Mouse (Mus musculus): Measurements from ENCODE around the gene Tbx21.

Tbx21 gene

GRCm38 (mm10) chr11:97083401-97084140 is 31.6 kb downstream of the Tbx21 start:
- no peak for DNase-seq (ENCODE audit: low read depth, low spot score)

GRCm38 (mm10) chr11:97082977-97083376 is 32.2 kb downstream of the Tbx21 start:
- no peak for DNase-seq (ENCODE audit: low read depth, low spot score)

- DNase-seq (ENCODE audit: low read depth, low spot score), result no peak
These were observed 34.8 kb downstream of the Tbx21 start for GRCm38 (mm10) chr11:97080291-97080690.

GRCm38 (mm10) chr11:97078751-97079150 is 36.4 kb downstream of the Tbx21 start:
- DNase-seq (ENCODE audit: low read depth, low spot score), result no peak

- DNase-seq (ENCODE audit: low read depth, low spot score), result no peak
These were observed 40.9 kb downstream of the Tbx21 start for GRCm38 (mm10) chr11:97074235-97074634.

GRCm38 (mm10) chr11:97072533-97072932 is 42.6 kb downstream of the Tbx21 start:
- no peak for DNase-seq (ENCODE audit: low read depth, low spot score)

- DNase-seq (ENCODE audit: low read depth, low spot score), result no peak
These were observed 44.0 kb downstream of the Tbx21 start for GRCm38 (mm10) chr11:97071129-97071528.

- no peak for DNase-seq (ENCODE audit: low read depth, low spot score)
These were observed 45.4 kb downstream of the Tbx21 start for GRCm38 (mm10) chr11:97069770-97070169.

- DNase-seq (ENCODE audit: low read depth, low spot score), result no peak
These were observed 45.8 kb downstream of the Tbx21 start for GRCm38 (mm10) chr11:97069333-97069732.

GRCm38 (mm10) chr11:97066656-97067360 is 48.3 kb downstream of the Tbx21 start:
- DNase-seq (ENCODE audit: low read depth, low spot score), result no peak

- DNase-seq (ENCODE audit: low read depth, low spot score), result no peak
These were observed 49.4 kb downstream of the Tbx21 start for GRCm38 (mm10) chr11:97065538-97066295.

GRCm38 (mm10) chr11:97063921-97064295 is 51.2 kb downstream of the Tbx21 start:
- no peak for DNase-seq (ENCODE audit: low read depth, low spot score)

GRCm38 (mm10) chr11:97063274-97063920 is 51.7 kb downstream of the Tbx21 start:
- peak; percentile 75 for DNase-seq (ENCODE audit: low read depth, low spot score)

- DNase-seq (ENCODE audit: low read depth, low spot score), result no peak
These were observed 62.9 kb downstream of the Tbx21 start for GRCm38 (mm10) chr11:97052219-97052646.

- no peak for DNase-seq (ENCODE audit: low read depth, low spot score)
These were observed 64.1 kb downstream of the Tbx21 start for GRCm38 (mm10) chr11:97050944-97051586.

GRCm38 (mm10) chr11:97050216-97050943 is 64.8 kb downstream of the Tbx21 start, which contains the start of gene Osbpl7:
TSS of gene Osbpl7 (plus strand) at chr11:97050628.
- peak; percentile 77 for DNase-seq (ENCODE audit: low read depth, low spot score)

GRCm38 (mm10) chr11:97049492-97050085 is 65.5 kb downstream of the Tbx21 start:
- no peak for DNase-seq (ENCODE audit: low read depth, low spot score)

GRCm38 (mm10) chr11:97048090-97048650 is 67.0 kb downstream of the Tbx21 start:
- no peak for DNase-seq (ENCODE audit: low read depth, low spot score)

Data from telencephalon, adult 2 months (tissue).